Mouse (Mus musculus): ENCODE data around the gene Vps9d1. TPM values are rescaled to one million over a fixed set of nuclear protein-coding genes. Genes with fewer than 3 reads are reported as not detected.
A peak's percentile ranks its signal among the peaks of the same experiment; 100 is the strongest.
"Not testable (repeated sequence)": the region's sequence is repeated elsewhere in the genome, so short reads cannot be mapped to it uniquely, and the experiment has no call there.

Gene Vps9d1
- total RNA-seq, 2 experiments from 2014 or later = 57.4 to 65.0 TPM

DNA sequence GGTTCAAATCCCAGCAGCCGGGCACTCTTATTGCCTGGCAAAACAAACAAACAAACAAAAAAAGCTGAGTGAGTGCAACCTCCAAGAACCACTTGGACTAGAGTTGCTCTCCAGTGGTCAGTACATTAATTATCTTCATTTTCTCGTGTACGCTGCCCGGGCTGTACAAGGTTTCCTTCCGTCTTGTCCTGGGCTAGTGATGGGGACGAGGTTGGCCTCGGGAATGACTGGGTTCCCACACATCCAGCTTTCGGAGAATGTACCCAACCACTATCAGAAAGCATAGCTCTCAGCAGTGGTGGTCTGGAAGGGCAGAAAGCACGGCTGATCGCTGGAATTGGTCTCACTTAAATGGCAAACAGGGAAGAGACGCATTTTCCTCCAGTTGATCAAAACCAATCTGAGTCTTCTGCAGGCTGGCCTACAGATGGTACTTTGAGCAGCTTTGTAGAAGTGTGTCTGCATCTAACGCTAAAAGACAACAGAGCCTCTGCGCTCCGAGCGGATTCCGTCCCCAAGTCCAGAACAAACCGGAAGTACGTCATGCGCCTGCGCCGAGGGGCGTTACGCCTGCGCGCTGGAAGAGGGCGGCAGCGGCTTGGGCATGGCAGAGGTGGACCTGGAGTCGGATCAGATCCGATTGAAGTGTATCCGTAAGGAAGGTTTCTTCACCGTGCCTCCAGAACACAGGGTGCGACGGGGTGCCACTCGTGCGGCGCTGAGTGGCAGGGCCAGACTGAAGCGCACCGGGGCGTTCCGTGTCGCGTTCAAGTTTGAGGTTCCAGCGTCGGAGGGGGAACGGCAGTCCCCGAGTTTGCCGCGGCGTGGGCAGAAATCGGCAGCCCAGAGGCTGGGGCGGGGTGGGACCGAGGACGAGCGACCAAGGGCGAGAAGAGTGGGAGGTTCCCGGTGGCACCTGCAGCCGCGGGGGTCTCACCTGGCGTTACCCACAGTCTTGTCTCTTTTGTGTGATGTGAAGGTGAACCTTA, 29.6 kb downstream of the Vps9d1 start, which contains the start of gene Cdk10:
TSS of gene Cdk10 (plus strand) at position 565 of the 989 bp plus-strand sequence.
- peak; percentile 92 to 95 for DNase-seq (ENCODE audit: extremely low spot score in 1 of 2, low spot score in 1 of 2)

DNA sequence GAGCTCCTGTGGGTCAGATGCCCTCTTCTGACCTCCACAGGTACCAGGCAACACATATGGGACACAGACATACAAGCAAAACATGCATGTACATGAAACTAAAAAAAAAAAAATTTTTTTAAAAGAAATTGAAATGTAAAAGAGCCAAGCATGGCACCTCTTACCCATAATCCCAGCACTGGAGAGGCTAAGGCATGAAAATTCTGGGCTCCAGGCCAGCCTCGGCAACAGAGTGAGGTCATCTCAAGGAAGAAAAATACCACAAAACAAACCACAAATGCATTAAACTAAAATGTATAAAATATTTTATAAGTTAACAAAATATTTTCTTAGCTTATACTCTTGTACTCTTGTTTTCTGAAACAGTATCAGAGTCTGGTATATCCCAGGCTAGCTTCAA, 33.2 kb downstream of the Vps9d1 start:
- no peak for DNase-seq (ENCODE audit: extremely low spot score in 1 of 2, low spot score in 1 of 2)

DNA sequence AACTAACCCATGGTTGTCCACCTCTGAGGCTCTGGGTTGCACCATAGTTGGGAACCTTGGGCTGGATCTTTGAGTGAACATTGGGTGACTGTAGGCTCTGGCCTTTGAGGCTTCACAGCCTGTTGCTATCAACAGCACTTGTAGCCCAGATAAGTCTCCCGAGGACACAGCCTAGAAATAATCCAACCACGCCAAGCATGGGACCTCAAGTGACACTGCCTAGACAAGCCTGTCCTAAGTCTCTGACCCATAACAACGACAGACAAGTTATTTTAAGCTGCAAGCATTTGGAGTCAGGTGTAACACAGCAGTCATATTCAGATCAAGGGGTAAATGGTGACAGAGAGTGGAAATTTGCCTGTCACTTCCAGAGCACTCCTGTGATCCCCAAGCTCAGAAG, 38.7 kb downstream of the Vps9d1 start:
- DNase-seq (ENCODE audit: extremely low spot score in 1 of 2, low spot score in 1 of 2) = no peak

DNA sequence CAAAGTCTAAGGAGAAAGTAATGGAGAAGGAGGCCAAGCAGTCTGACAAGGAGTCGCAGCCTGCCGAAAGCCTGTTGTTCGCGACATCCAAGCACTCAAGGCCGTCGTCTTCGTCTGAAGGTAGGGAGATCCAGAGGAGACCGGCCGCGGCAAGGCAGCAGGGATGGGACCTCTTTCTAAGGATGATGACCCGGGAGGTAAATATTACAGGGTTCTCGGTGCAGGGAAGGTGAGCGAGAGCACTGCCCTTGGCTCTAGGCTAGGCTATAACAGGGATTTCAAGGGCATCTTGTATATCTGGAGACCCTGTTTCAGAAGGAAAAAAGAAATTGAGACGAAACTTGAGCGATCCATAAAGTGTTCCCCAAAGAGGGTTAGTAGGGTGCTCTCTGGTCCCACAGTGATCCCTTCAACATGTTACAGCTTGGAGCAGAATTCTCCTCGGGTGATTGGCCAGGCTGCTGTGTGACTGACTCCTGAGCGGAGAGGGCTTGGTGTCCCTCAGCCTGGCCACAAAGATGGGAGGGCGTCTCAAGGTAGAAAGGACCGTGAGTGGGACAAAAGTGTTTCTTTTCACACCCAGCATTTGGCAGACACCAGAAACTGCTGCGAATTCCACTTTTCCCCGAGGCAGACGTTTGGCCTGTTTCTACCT, 40.9 kb downstream of the Vps9d1 start:
- DNase-seq (ENCODE audit: extremely low spot score in 1 of 2, low spot score in 1 of 2) = no peak

DNA sequence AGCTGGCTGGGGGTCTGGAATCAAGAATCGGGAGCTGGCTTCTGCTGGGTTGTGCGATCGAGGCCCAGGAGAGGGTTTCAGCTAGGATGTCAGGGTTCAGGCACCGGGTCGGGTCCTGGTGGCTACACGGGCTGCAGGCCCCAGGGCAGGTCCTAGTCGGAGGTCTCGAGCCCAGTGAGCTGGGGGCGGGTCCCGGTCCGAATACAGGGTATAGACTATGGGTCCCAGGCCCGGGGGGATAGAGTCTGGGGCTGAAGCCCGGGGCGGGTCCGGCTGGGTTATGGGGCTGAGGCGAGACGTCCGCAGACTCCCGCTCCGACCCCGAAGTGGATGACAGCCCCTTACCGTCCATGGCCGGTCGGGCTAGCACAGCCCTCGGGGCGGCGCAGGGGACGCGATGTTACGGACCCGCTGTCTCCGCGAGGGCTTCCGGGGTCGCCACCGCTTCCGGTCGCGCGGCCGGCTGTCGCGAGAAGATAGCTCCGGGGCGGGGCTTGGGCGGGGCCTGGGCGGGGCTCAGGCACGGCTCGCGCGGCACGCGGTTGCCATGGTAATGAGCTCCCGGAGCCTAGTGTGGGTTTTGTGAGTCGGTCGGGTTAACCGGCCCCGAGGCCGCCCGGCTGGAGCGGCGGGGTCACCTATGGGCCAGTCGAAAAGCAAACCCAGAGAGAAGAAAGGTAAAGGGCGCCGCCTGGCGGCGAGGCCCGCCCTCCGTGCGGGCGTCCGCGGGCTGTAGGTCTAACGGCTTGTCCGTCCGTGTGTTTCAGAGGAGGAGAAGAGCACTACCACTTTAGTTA, 41.6 kb downstream of the Vps9d1 start, which contains the start of the genes Chmp1a and Spata33:
TSS of gene Chmp1a (minus strand) at position 443 of the 797 bp plus-strand sequence.
TSS of gene Spata33 (plus strand) at position 512 of the 797 bp plus-strand sequence.
- DNase-seq (ENCODE audit: extremely low spot score in 1 of 2, low spot score in 1 of 2) = peak; percentile 76 to 81

DNA sequence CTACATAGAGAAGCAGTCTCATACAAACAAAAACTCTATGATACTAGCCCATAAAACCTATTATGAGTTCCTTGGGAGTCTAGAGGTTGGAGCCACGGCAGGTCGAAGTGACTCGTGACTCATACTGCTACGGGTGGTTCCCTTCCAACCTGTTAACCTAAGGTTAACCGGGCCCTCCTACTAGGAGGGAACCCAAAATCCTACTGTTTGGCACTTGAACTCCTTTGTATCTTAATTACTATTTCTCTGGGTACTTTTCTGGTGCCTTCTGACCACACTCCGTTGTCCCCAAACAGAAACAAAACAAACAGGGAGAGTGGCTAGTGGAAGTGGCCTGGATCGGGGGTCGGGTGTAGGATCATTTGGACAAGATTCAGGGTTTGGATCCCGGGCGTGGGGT, 42.3 kb downstream of the Vps9d1 start:
- no peak for DNase-seq (ENCODE audit: extremely low spot score in 1 of 2, low spot score in 1 of 2)

DNA sequence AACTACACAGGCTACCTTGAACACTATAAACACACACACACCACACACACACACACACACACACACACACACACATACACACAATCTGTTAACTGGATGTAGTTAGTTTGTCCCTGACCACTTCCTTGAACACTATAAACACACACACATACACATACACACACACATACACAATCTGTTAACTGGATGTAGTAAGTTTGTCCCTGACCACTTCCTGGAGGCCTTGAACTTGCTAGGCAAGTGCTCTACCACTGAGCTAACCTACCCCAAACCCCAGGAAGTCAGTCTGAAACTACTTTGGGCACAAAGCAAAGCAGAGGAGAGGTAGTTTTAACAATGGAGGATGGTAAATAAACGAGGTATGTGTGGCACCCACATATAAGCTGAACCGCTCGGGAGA, 50.6 kb downstream of the Vps9d1 start:
- DNase-seq (ENCODE audit: extremely low spot score in 1 of 2, low spot score in 1 of 2) = no peak

DNA sequence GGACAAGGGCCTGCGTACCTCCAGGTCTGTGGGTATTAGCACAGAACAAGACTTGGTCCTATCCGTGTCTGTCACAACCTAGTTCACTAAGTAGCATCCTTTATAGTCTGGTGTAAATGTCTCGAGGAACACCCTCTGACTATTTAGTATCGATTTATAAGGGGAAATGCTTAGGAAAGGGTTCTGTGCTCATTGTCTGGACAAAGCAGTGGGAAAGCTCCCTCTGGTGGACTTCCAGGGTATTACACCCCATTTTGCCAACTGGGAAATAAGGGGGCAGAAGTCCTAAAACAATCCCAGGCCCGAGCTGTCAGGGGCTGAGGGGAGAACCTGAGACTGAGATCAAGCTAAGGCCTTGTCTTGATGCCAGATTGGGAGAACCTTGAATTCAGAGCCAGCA, 51.9 kb downstream of the Vps9d1 start:
- peak; percentile 59 to 92 for DNase-seq (ENCODE audit: extremely low spot score in 1 of 2, low spot score in 1 of 2)

DNA sequence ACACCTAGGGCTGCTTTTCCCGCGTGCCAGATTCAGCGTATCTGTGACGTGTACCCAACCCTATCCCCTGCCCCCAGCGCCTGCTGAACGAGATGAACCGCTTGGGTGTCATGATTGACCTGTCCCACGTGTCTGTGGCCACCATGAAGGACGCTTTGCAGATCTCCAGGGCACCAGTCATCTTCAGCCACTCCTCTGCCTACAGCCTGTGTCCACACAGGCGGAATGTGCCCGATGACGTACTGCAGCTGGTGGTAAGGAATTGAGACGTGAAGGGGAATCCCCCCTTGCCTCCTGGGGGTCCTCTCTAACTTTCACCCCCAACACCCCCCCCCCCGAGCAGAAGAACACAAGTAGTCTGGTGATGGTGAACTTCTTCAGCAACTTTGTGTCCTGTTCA, 54.3 kb downstream of the Vps9d1 start:
- DNase-seq (ENCODE audit: extremely low spot score in 1 of 2, low spot score in 1 of 2) = no peak

DNA sequence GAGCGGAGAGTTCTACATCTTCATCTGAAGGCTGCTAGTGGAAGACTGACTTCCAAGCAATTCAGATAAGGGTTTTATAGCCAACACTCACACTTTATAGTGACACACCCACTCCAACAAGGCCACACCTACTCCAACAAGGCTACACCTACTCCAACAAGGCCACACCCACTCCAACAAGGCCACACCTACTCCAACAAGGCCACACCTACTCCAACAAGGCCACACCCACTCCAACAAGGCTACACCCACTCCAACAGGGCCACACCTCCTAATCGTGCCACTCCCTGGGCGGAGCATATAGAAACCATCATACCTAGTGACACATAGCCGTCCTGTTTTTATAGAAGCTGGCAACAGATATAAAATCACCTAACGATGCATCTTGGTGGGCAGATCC, 57.1 kb downstream of the Vps9d1 start:
- not testable (repeated sequence) for DNase-seq (ENCODE audit: extremely low spot score in 1 of 2, low spot score in 1 of 2)

DNA sequence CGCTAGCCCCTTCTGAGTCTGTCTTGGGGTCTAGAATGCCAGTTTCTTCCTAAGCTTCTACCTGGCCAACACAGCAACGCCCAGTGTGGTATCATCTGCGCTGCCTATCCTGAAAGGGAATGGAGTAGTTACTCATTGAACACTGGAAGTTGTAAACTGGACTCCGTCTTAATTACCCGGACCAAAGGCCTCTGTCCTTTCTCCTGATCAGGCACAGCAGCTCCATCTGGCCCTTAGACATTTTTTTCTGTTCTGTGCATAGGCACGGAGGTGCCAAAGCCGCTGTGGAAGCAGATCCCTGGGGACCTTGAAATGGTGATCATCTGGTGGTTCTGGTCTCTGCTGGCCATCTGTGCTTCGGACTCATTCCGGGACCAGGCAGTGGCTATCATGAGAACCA, 60.4 kb downstream of the Vps9d1 start:
- DNase-seq (ENCODE audit: extremely low spot score in 1 of 2, low spot score in 1 of 2) = no peak

Other genes with a start within 250 kb of the Vps9d1 start
- 100 to 1,000 TPM; 147 to 171 TPM for gene Ankrd11, start 212.1 kb downstream of the Vps9d1 start, total RNA-seq (2021)
- gene Spg7, start 191.4 kb downstream of the Vps9d1 start, total RNA-seq (2021) = 10 to 100 TPM; 54.5 to 72.1 TPM
- gene Rpl13, start 152.0 kb downstream of the Vps9d1 start, total RNA-seq (2021) = 100 to 1,000 TPM; 378 to 449 TPM
- gene Cpne7, start 137.0 kb downstream of the Vps9d1 start, total RNA-seq (2021) = 100 to 1,000 TPM; 273 to 300 TPM
- 1 to 10 TPM; 2.0 to 2.5 TPM for gene Sult5a1, start 96.0 kb downstream of the Vps9d1 start, total RNA-seq (2021)
- under 1 TPM; 0.17 to 0.23 TPM for gene Dpep1, start 68.1 kb downstream of the Vps9d1 start, total RNA-seq (2021)
- 100 to 1,000 TPM; 112 to 116 TPM for gene Chmp1a, start 41.6 kb downstream of the Vps9d1 start, total RNA-seq (2021)
- 1 to 10 TPM; 6.5 to 7.3 TPM for gene Spata33, start 41.5 kb downstream of the Vps9d1 start, total RNA-seq (2021)
- 10 to 100 TPM; 77.3 to 94.0 TPM for gene Cdk10, start 29.5 kb downstream of the Vps9d1 start, total RNA-seq (2021)
- 10 to 100 TPM; 85.7 to 94.3 TPM for gene Spata2l, start 18.1 kb downstream of the Vps9d1 start, total RNA-seq (2021)
- gene Zfp276, start 153 bp downstream of the Vps9d1 start, total RNA-seq (2021) = 10 to 100 TPM; 19.1 to 23.7 TPM
- 1 to 10 TPM; 1.7 to 3.7 TPM for gene Fanca, start 64.2 kb upstream of the Vps9d1 start, total RNA-seq (2021)
- 10 to 100 TPM; 15.3 to 17.9 TPM for gene Spire2, start 78.4 kb upstream of the Vps9d1 start, total RNA-seq (2021)
- 100 to 1,000 TPM; 485 to 539 TPM for gene Tcf25, start 119.4 kb upstream of the Vps9d1 start, total RNA-seq (2021)
- gene Mc1r, start 152.8 kb upstream of the Vps9d1 start, total RNA-seq (2021) = under 1 TPM in 1 of 2 experiments, not detected in 1; 0.10 TPM
- 100 to 1,000 TPM; 317 to 360 TPM for gene Tubb3, start 157.1 kb upstream of the Vps9d1 start, total RNA-seq (2021)
- gene Def8, start 169.2 kb upstream of the Vps9d1 start, total RNA-seq (2021) = 10 to 100 TPM; 64.6 to 66.6 TPM
- gene Afg3l1, start 223.6 kb upstream of the Vps9d1 start, total RNA-seq (2021) = 10 to 100 TPM; 28.1 to 30.6 TPM

All from layer of hippocampus, postnatal 25 days (tissue).